Mouse (Mus musculus): Measurements from ENCODE around the gene Cel. TPM values are rescaled to one million over a fixed set of nuclear protein-coding genes. Genes with fewer than 3 reads are reported as not detected.

Cel gene
- not detected for total RNA-seq (2021)
- long read RNA-seq, experiment 1: 0 reads
- long read RNA-seq, experiment 2: 0 reads

GRCm38 (mm10) chr2:28563303-28563702, at the start of gene Cel:
TSS of gene Cel (minus strand) at chr2:28563403.
- no peak for DNase-seq (ENCODE audit: low spot score in 2 of 2)

- DNase-seq (ENCODE audit: low spot score in 2 of 2): no peak
Measured at GRCm38 (mm10) chr2:28612436-28613063, 49.3 kb upstream of the Cel start.

- no peak for DNase-seq (ENCODE audit: low spot score in 2 of 2)
Measured at GRCm38 (mm10) chr2:28611407-28611787, 48.2 kb upstream of the Cel start.

GRCm38 (mm10) chr2:28610716-28611406, 47.7 kb upstream of the Cel start:
- no peak for DNase-seq (ENCODE audit: low spot score in 2 of 2)

- DNase-seq (ENCODE audit: low spot score in 2 of 2): no peak
Measured at GRCm38 (mm10) chr2:28609851-28610250, 46.6 kb upstream of the Cel start.

GRCm38 (mm10) chr2:28607341-28608165, 44.4 kb upstream of the Cel start:
- DNase-seq (ENCODE audit: low spot score in 2 of 2): no peak

- DNase-seq (ENCODE audit: low spot score in 2 of 2): no peak
Measured at GRCm38 (mm10) chr2:28606601-28607340, 43.6 kb upstream of the Cel start.

- DNase-seq (ENCODE audit: low spot score in 2 of 2): no peak
Measured at GRCm38 (mm10) chr2:28605789-28606541, 42.8 kb upstream of the Cel start.

GRCm38 (mm10) chr2:28603542-28603941, 40.3 kb upstream of the Cel start:
- DNase-seq (ENCODE audit: low spot score in 2 of 2): no peak

GRCm38 (mm10) chr2:28601720-28602590, 38.8 kb upstream of the Cel start:
- no peak for DNase-seq (ENCODE audit: low spot score in 2 of 2)

- DNase-seq (ENCODE audit: low spot score in 2 of 2): no peak
Measured at GRCm38 (mm10) chr2:28599569-28599900, 36.3 kb upstream of the Cel start.

GRCm38 (mm10) chr2:28598692-28599568, 35.7 kb upstream of the Cel start:
- DNase-seq (ENCODE audit: low spot score in 2 of 2): no peak

GRCm38 (mm10) chr2:28597733-28598547, 34.7 kb upstream of the Cel start:
- DNase-seq (ENCODE audit: low spot score in 2 of 2): no peak

GRCm38 (mm10) chr2:28596998-28597397, 33.8 kb upstream of the Cel start:
- DNase-seq (ENCODE audit: low spot score in 2 of 2): no peak

- no peak for DNase-seq (ENCODE audit: low spot score in 2 of 2)
Measured at GRCm38 (mm10) chr2:28596021-28596420, 32.8 kb upstream of the Cel start.

GRCm38 (mm10) chr2:28592809-28593208, 29.6 kb upstream of the Cel start:
- DNase-seq (ENCODE audit: low spot score in 2 of 2): peak in 1 of 2 experiments; percentile 63

GRCm38 (mm10) chr2:28591479-28591878, 28.3 kb upstream of the Cel start:
- DNase-seq (ENCODE audit: low spot score in 2 of 2): no peak

- no peak for DNase-seq (ENCODE audit: low spot score in 2 of 2)
Measured at GRCm38 (mm10) chr2:28588574-28588973, 25.4 kb upstream of the Cel start.
